Mouse (Mus musculus) hindbrain, postnatal 0 days (tissue): ENCODE data around the gene Denr. TPM values are rescaled to one million over a fixed set of nuclear protein-coding genes. Genes with fewer than 3 reads are reported as not detected.

Experiments used
- ATAC-seq: fragments of 200-750 bp; cut with Nextera tagmentation; 2 replicates; pipeline ENCODE4 v1.8.0; 2017; ENCODE audit warnings: mild to moderate bottlenecking, moderate TSS enrichment, moderate library complexity
- DNase-seq: peaks from one replicate; pipeline ENCODE4 v3.0.0-alpha.2; 2015; ENCODE audit warnings: low spot score
- H3K27ac ChIP-seq: fragments of 300-500 bp; sonication (generic); 2 replicates; pipeline ENCODE4 v1.5.1; 2014; ENCODE audit warnings: mild to moderate bottlenecking
- H3K27me3 ChIP-seq: fragments of 300-500 bp; sonication (generic); 2 replicates; pipeline ENCODE4 v1.6.1; 2014; ENCODE audit warnings: low read length, mixed read lengths; ENCODE audit not compliant: insufficient read depth
- H3K36me3 ChIP-seq: fragments of 300-500 bp; sonication (generic); 2 replicates; pipeline ENCODE4 v1.6.1; 2014; ENCODE audit warnings: low read length, mixed read lengths; ENCODE audit not compliant: insufficient read depth
- H3K4me1 ChIP-seq: fragments of 300-500 bp; sonication (generic); 2 replicates; pipeline ENCODE4 v1.6.1; 2014; ENCODE audit warnings: antibody characterized with exemption, low read length, mixed read lengths; ENCODE audit not compliant: insufficient read depth
- H3K4me2 ChIP-seq: fragments of 300-500 bp; sonication (generic); 2 replicates; pipeline ENCODE4 v1.6.1; 2014; ENCODE audit warnings: low read depth, mild to moderate bottlenecking, low read length, moderate library complexity, mixed read lengths
- H3K4me3 ChIP-seq: fragments of 300-500 bp; sonication (generic); 2 replicates; pipeline ENCODE4 v1.5.1; 2014; ENCODE audit warnings: low read length
- H3K9ac ChIP-seq: fragments of 300-500 bp; sonication (generic); replicated peaks from 2 replicates; pipeline ENCODE4 v1.6.1; 2014; ENCODE audit warnings: mild to moderate bottlenecking, low read length, moderate library complexity, mixed read lengths
- H3K9me3 ChIP-seq: fragments of 300-500 bp; sonication (generic); 2 replicates; pipeline ENCODE4 v1.6.1; 2016; ENCODE audit warnings: low read length, mixed read lengths
- CTCF ChIP-seq: IDR thresholded peaks from 2 replicates; pipeline ENCODE4 v1.5.1; 2016; ENCODE audit warnings: antibody characterized with exemption, control low read depth, low read depth
- WGBS: fragments of 180-500 bp; shearing (Covaris S2); extraction: QIAGEN DNeasy Blood & Tissue Kit; methylation state at CpG from one replicate; pipeline ENCODE4 v1.1.7; 2014; 5-methylcytosine and 5-hydroxymethylcytosine counted together
- polyA plus RNA-seq: library from polyadenylated mRNA; unstranded; fragments of >200 nt; fragmentation: Nextera tagmentation; extraction: Ambion mirVana; gene quantifications from 2 replicates; pipeline ENCODE4 v1.2.1, GENCODE M21; 2015
- total RNA-seq: library from RNA; depleted of rRNA; stranded (reverse); fragments of >200 nt; gene quantifications from 2 replicates; pipeline ENCODE4 v1.2.3, GENCODE M21; 2014

Gene Denr
- total and polyA plus RNA-seq, 2 experiments from 2014 or later: 12.7 to 123 TPM

DNA sequence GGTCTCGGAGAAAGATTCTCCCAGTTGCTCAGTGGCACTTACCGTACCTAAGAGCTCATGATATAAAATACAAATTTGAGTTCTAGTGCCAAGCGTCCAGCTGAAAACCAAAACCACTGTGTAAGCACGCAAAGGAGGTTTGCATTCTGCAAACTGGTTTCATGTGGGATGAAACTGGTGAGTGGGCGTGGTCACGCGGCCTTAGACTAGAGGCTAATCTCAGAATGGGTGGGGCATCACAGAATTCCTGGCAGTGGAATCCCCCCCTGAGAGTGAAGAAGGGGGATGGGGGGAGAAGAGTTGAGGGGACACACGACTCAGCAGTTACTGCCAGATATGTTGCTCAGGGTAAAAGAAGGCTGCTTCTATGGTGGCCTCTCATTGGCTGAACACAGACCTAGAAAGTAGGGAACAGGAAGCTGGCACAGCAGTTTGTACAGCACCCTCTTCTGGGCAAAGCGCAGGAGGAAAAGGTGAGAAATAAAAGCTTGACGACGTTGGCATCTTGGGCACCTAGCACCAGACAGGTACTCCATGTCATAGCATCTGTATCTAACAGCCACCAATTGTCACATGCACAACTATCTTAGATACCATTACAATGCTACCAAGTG lies 2.8 kb upstream of the Denr start:
- Histone ChIP-seq H3K36me3 (no peaks in the 10 kb centered on the region), H3K9me3 (no peaks in the 10 kb centered on the region), H3K4me2 (no peak overlapping the region), H3K4me3 (no peak overlapping the region), H3K27me3 (no peaks in the 10 kb centered on the region), H3K4me1 (peaks cover 3% of the 10 kb centered on the region; the same call in 1 of the 2 replicates), H3K9ac (no peak overlapping the region), H3K27ac (no peak overlapping the region)
- no peak for ATAC-seq
- TF ChIP-seq CTCF: no peak
- no peak for DNase-seq
- 71% methylated on average over 11 of the region's 11 CpGs for WGBS

DNA sequence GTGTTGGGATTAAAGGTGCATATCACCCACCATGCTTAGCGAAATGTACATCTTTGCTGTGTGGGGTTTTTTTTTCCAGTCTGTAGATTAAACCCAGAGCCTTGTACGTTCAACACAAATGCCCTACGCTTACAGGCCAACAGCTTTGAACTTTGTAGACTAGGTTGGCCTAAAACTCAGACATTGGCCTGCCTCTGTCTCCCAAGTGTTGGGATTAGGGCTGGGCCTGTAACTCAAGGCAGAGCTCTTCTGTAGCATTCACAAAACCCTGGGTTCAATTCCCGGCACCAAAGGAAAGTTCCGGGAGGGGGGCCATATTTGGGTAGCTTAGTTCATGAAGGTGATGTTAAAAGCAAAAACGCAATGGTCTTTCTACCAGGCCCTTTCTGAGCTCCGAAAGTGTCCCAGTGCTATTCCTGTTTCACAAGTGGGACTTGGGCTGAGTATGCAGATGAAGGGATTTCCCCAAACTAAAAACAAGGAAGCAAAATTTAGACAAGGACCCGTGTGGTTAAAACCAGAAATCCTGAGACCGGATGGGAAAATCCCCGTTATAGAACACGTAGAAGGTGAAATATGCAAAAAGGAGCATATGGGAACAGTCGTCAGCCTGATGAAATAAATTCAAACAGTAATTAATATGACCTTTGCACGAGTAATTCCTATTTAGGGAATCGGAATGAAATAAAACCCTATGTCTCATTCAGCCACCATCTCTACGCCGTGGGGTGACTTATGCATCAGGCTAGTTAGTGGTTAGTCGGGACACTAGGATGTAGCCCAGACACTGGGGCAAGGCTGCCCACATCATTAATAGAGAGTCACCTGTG lies 614 bp upstream of the Denr start:
- TF ChIP-seq CTCF: no peak
- DNase-seq: no peak
- no peak overlapping the region for H3K27ac ChIP-seq

DNA sequence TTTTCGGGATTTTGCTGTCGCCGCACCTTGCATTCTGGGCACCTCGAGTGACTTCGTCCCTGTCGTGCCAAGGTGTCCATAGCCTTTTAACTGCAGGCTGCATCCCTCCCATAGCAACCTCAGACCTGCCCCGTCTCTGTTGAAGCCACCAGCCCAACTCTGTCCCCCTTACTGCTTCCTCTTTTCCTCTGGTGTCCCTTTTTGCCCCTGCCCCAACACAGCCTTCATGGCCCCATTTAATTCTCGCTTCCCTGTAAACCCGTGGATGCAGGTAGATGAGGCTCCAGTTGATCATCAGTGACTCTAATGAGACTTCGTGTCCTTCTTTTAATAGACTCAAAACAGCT lies 629 bp downstream of the Denr start:
- Histone ChIP-seq H3K9ac (peak overlapping the region; percentile 85), H3K27me3 (no peaks in the 10 kb centered on the region), H3K4me3 (peak overlapping the region; percentile 63), H3K4me1 (peaks cover 3% of the 10 kb centered on the region; the same call in 1 of the 2 replicates), H3K36me3 (peaks cover 13% of the 10 kb centered on the region), H3K9me3 (no peaks in the 10 kb centered on the region), H3K4me2 (peak overlapping the region; percentile 98), H3K27ac (peak overlapping the region; percentile 85)
- no peak for TF ChIP-seq CTCF
- DNase-seq: no peak
- no peak for ATAC-seq
- WGBS: 4% methylated on average over 10 of the region's 10 CpGs

More for the DNA sequence above, 614 bp upstream of the Denr start:
- ATAC-seq: no peak
- Histone ChIP-seq H3K36me3 (peaks cover 13% of the 10 kb centered on the region), H3K9ac (0 out of 2 replicates have a peak overlapping the region, but pooled peaks have one; percentile 85), H3K4me3 (peak overlapping the region; percentile 63), H3K9me3 (no peaks in the 10 kb centered on the region), H3K27me3 (no peaks in the 10 kb centered on the region), H3K4me2 (peak overlapping the region; percentile 48), H3K4me1 (peaks cover 3% of the 10 kb centered on the region; the same call in 1 of the 2 replicates)
- 67% methylated on average over 17 of the region's 17 CpGs for WGBS

DNA sequence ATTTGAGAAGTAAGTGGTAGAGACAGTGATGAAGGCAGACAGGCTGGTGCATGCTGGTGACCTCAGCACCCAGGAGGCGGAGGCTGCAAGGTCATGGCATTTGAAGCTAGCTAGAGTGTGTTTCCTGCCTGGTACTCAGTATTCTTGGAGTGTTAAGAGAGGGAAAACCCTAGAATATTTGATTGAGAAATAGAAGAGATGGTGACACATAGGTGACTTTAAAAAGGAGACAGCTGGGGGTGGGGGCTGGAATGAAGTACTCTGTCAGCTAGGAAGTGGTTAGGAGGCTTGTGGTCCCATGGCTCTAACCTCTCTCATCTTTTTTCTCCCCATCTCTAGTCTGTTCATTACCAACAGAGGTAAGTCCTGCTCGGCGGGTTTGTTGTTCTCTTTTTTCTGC lies 7.9 kb downstream of the Denr start:
- Histone ChIP-seq H3K4me2 (no peak overlapping the region), H3K27ac (no peak overlapping the region), H3K9me3 (no peaks in the 10 kb centered on the region), H3K36me3 (peaks cover 36% of the 10 kb centered on the region), H3K27me3 (no peaks in the 10 kb centered on the region), H3K4me3 (no peak overlapping the region), H3K4me1 (no peaks in the 10 kb centered on the region), H3K9ac (no peak overlapping the region)
- WGBS: 93% methylated on average over 3 of the region's 3 CpGs
- TF ChIP-seq CTCF: no peak
- ATAC-seq (no peak), DNase-seq (no peak)

DNA sequence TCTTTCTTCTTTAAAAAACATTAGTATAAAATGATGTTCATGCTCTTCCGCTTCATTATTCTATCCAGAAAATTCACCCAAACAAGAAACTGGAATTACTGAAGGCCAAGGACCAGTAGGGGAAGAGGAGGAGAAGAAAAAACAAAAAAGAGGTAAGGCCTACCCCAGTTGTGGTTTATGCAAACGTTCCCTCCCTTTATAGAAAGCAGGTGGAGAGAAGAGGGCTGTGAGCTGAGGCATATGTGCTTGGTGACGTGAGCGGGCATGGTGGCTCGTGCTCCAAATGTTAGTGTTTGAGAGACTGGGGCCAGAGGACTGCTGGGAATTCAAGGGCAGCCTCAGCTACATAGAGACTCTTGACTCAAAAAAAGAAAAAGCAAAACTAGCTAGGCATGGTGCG lies 15.1 kb downstream of the Denr start:
- no peak for ATAC-seq
- Histone ChIP-seq H3K27ac (no peak overlapping the region), H3K4me2 (no peak overlapping the region), H3K4me1 (no peaks in the 10 kb centered on the region), H3K36me3 (peaks cover 49% of the 10 kb centered on the region), H3K27me3 (no peaks in the 10 kb centered on the region), H3K4me3 (no peak overlapping the region), H3K9me3 (no peaks in the 10 kb centered on the region), H3K9ac (no peak overlapping the region)
- whole genome bisulfite sequencing: 94% methylated on average over 6 of the region's 6 CpGs
- no peak for DNase-seq
- TF ChIP-seq CTCF: no peak

DNA sequence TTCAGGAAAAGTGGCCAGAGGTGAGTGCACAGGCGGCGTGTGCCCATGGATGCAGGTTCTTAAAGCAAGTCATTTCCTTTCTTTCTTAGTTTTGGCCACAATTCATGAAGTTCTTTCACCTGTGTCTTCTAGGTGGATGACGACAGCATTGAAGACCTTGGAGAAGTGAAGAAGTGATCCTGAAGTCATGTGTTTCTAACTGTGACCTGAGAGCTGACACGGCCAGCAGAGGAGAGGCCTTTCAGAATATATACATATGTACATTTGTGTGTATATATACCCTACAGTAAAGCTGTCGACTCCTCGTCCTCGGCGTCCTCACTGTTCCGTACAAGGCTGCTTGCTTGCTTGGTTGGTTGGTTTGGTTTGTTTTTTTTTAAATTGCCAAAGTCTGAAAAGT lies 20.1 kb downstream of the Denr start, which contains the start of gene Gm43518:
Gene Gm43518, plus strand, starts transcription at position 301 of the 400 bp plus-strand sequence.
- no peak within 1 kb of the TSS for H3K27ac ChIP-seq
- H3K9ac ChIP-seq: no peak within 1 kb of the TSS
- no peak within 1 kb of the TSS for H3K4me3 ChIP-seq
- DNase-seq (no peak), ATAC-seq (no peak)
- peaks cover 31% of the 10 kb centered on the region for H3K36me3 ChIP-seq
- H3K9me3 ChIP-seq: no peaks in the 10 kb centered on the region
- H3K4me2 ChIP-seq: no peak within 1 kb of the TSS
- TF ChIP-seq CTCF: no peak
- H3K27me3 ChIP-seq: no peaks in the 10 kb centered on the region
- 96% methylated on average over 9 of the region's 9 CpGs for WGBS
- no peaks in the 10 kb centered on the region for H3K4me1 ChIP-seq
